ENCODE assay signal across 17 mouse cellular contexts in the genomic region with DNA sequence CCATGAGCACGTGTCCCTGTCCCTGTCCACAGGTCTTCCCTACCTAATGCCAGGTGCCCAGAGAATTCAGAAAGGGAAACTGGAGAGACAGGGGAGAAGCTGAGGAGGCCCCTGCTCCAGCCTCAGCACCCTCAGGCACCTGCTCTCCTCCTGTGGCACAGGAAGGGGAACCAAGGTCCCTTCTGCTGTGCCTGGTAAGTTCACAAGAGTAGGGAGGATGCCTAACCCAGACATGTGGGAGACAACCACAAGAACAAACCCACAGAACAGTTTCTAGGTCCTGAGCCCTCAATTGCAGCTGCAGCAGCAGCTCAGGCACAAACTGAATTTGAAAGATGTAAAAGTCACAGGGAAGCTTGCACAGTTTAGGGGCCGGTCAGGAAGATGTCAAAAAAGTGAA. TPM values are rescaled to one million over a fixed set of nuclear protein-coding genes. Genes with fewer than 3 reads are reported as not detected.
A peak's percentile ranks its signal among the peaks of the same experiment; 100 is the strongest.
DNase-seq lines count a peak whose midpoint lies in the region; ATAC-seq and TF ChIP-seq lines count a peak whose summit lies in the region.
"Had no signal": no experiment of that assay in that cellular context is flagged by ENCODE, and none has a peak within 500 bp of the region (broad histone marks: within the 10 kb centered on the region; RNA-seq: fewer than 3 reads in every experiment).

No protein-coding gene starts in this region.

- no peak for TF ChIP-seq CTCF in kidney, adult 2 months (conservative IDR thresholded peaks at IDR 0.05; ENCODE audit: insufficient read depth, insufficient read length, low read depth, low read length)
- no peak for TF ChIP-seq CTCF in intestine, postnatal 0 days (IDR thresholded peaks at IDR 0.05; ENCODE audit: low read depth)

- peak; percentile 36; the same call in 1 of the 2 replicates for ATAC-seq in granulocyte monocyte progenitor cell, adult 5-6 weeks (replicated peaks; ENCODE audit: poor library complexity, severe bottlenecking)
- no peak for ATAC-seq in intestine, postnatal 0 days
- ATAC-seq: liver, postnatal 0 days had no signal

- H3K9me3 ChIP-seq in intestine, postnatal 0 days (ENCODE audit: control insufficient read depth) = no peaks in the 10 kb centered on the region
- H3K9me3 ChIP-seq: embryonic facial prominence, embryonic 13.5 days; forebrain, embryonic 10.5 days; limb, embryonic 15.5 days; midbrain, embryonic 13.5 days had no signal

- H3K4me2 ChIP-seq in intestine, postnatal 0 days (replicated peaks; ENCODE audit: low read depth) = peak overlapping the region; percentile 71

- H3K27me3 ChIP-seq in kidney, adult 2 months (replicated peaks; ENCODE audit: control insufficient read depth, insufficient read depth, low read length) = no peaks in the 10 kb centered on the region
- 0 out of 2 replicates have a peak, but pooled peaks cover 6% of the 10 kb centered on the region for H3K27me3 ChIP-seq in intestine, postnatal 0 days (replicated peaks; ENCODE audit: control insufficient read depth, insufficient read depth, low read length)

- TF ChIP-seq POLR2A in kidney, adult 2 months (IDR thresholded peaks at IDR 0.05; ENCODE audit: low read depth, low read length) = no peak

- peak overlapping the region; percentile 66; the same call in 1 of the 2 replicates for H3K9ac ChIP-seq in intestine, postnatal 0 days (ENCODE audit: low read depth, low read length)
- H3K9ac ChIP-seq: embryonic facial prominence, embryonic 13.5 days; limb, embryonic 15.5 days; liver, postnatal 0 days; midbrain, embryonic 13.5 days had no signal

- H3K4me1 ChIP-seq in kidney, adult 2 months (ENCODE audit: control insufficient read depth, insufficient read depth, low read length) = peaks cover 21% of the 10 kb centered on the region
- H3K4me1 ChIP-seq in intestine, postnatal 0 days (replicated peaks; ENCODE audit: control insufficient read depth, insufficient read depth, low read length) = 0 out of 2 replicates have a peak, but pooled peaks cover 5% of the 10 kb centered on the region

- 0 out of 2 replicates have a peak overlapping the region, but pooled peaks have one; percentile 24 for H3K27ac ChIP-seq in kidney, adult 2 months (ENCODE audit: insufficient read depth, low read depth, low read length)
- peak overlapping the region; percentile 99 for H3K27ac ChIP-seq in intestine, postnatal 0 days (ENCODE audit: low read depth, low read length)
- H3K27ac ChIP-seq: embryonic facial prominence, embryonic 13.5 days; forebrain, embryonic 10.5 days; limb, embryonic 15.5 days; midbrain, embryonic 13.5 days had no signal

- no peak for DNase-seq in kidney, adult 2 months
- no peak for DNase-seq in kidney, postnatal 10 days
- peak; percentile 46 to 70 for DNase-seq in thymus, adult 18-20 months
- DNase-seq in adrenal gland, adult (ENCODE audit: inconsistent age in 2 of 2, low spot score in 1 of 2) = no peak
- DNase-seq in layer of hippocampus, adult 8-10 months (ENCODE audit: low spot score in 2 of 2) = no peak
- no peak for DNase-seq in layer of hippocampus, postnatal 10 days (ENCODE audit: low spot score in 2 of 2)
- DNase-seq: adrenal gland, adult 2 months; cerebellum, adult 11-12 months; heart, postnatal 14 days; liver, postnatal 0 days had no signal

- WGBS in kidney, adult 2 months = 73% methylated on average over 2 of the region's 2 CpGs
- 16% methylated on average over 2 of the region's 2 CpGs for WGBS in intestine, postnatal 0 days

- H3K4me3 ChIP-seq in kidney, adult 2 months (ENCODE audit: insufficient read depth, low read depth, low read length) = peak overlapping the region; percentile 57
- H3K4me3 ChIP-seq in intestine, postnatal 0 days (ENCODE audit: low read depth, low read length) = peak overlapping the region; percentile 61
- H3K4me3 ChIP-seq: myocyte had no signal

- no peaks in the 10 kb centered on the region for H3K36me3 ChIP-seq in kidney, adult 2 months (ENCODE audit: control insufficient read depth, insufficient read depth, low read length)
- H3K36me3 ChIP-seq in intestine, postnatal 0 days (ENCODE audit: control insufficient read depth, insufficient read depth) = 0 out of 2 replicates have a peak, but pooled peaks cover 3% of the 10 kb centered on the region
- H3K36me3 ChIP-seq: embryonic facial prominence, embryonic 13.5 days; forebrain, embryonic 10.5 days; limb, embryonic 15.5 days; midbrain, embryonic 13.5 days had no signal

RNA-seq across cellular contexts. Expression of a gene that starts 0.9 kb away (rescaled TPM):
- polyA plus RNA-seq in kidney, adult 2 months (2012; rRNA removed) = 24.2 and 28.8 TPM in 2 replicates
- total RNA-seq in granulocyte monocyte progenitor cell, adult 5-6 weeks (2014; fragmentation: Nextera tagmentation) = not detected in 2 replicates
- 1.3 and 2.3 TPM in 2 replicates for total RNA-seq in granulocyte monocyte progenitor cell, adult 5-6 weeks (2017)
- 264 and 273 TPM in 2 replicates for polyA plus RNA-seq in intestine, postnatal 0 days (2015; fragmentation: Nextera tagmentation; extraction: Ambion mirVana)
- 1 to 10 TPM; 3.9 to 5.8 (median 5.5) TPM for total RNA-seq in layer of hippocampus, adult 8-10 months (2022)
- total RNA-seq in layer of hippocampus, postnatal 10 days (2021) = under 1 TPM; 0.38 to 0.85 TPM

Comparison
In these comparisons a context has a peak if more than half of its experiments do, and no peak if none do; other contexts are left out.
1. DNase-seq: peak in thymus, adult 18-20 months (2 of 2); none in kidney, adult 2 months (single experiment), kidney, postnatal 10 days (single experiment), adrenal gland, adult (0 of 2), layer of hippocampus, adult 8-10 months (0 of 2) and layer of hippocampus, postnatal 10 days (0 of 2).